Mouse (Mus musculus) Muller cell, postnatal 12 days (primary cell): ENCODE results near the gene Plcd1.

Experiments
- DNase-seq: peaks from one replicate; pipeline ENCODE4 v3.0.0-alpha.2; 2015; ENCODE audit errors: inconsistent ontology term

Gene Plcd1

DNA sequence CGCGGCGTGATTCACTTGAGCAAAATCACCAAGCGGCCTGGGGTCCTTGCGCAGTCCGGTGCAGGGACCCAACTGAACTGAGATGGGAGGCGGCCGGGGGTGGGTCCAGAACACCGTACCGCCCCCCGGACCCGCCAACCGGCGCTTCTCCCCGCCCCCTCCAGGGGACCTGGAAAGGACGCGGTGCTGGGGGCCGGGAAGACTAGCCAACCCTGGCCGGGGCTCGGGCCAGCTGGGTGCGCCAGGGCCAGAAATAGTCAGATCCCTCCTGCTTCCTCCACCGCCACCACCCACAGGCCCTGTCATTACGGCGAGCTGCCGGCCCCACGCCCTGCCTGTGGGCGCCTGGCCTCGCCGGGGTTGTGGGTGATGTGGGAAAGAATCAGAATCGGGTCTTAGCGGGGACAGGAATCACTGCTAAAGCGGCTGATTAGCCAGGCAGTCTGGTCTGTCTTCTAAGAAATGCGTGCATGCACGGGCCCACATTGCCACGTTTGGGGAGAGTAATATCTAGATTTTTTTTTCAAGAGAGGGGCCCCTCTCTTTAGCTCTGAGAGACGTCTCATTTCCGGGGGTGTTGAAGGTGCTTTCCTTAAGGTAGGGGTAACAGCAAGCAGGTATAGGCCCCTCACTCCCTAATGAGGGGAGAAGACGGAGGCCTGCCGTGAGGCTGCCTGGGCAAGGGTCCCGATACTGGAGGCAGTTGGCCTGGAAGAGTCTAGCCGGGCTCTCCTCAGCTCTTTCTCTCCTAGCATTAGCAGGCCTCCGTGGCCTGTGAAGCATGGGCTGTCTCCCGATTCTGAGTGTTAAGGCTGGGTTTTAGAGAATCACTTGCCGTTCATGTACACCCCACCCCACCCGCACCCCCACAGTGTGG lies at the start of gene Plcd1:
Gene Plcd1, minus strand, starts transcription at position 84 of the 877 bp plus-strand sequence.
- DNase-seq = peak; percentile 97

- no peak for DNase-seq
Measured at GRCm38 (mm10) chr9:119142066-119142465, 48.8 kb upstream of the Plcd1 start.

DNA sequence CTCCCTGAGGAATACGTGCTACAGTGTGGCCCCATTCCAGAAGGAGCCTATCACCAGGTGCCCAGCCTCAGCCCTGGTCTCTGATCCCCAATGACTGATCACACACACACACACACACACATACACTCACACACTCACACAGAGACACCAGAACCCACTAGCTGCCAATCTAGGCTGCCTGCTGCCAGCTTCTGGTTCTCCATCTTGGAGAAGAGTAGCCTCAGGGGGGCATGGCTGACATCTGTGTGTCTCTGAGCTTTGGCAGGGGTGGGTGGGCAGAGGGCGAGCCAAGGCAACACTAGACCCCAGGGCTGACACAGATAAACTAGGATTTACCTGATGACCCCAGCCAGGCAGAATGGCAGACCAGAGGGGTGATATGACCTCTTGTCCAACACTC lies 45.5 kb upstream of the Plcd1 start:
- no peak for DNase-seq

- DNase-seq = no peak
Measured at GRCm38 (mm10) chr9:119130692-119131091, 37.4 kb upstream of the Plcd1 start.

- DNase-seq = no peak
Measured at GRCm38 (mm10) chr9:119128436-119129181, 35.3 kb upstream of the Plcd1 start.

GRCm38 (mm10) chr9:119122596-119123369 lies 29.5 kb upstream of the Plcd1 start:
- no peak for DNase-seq

DNA sequence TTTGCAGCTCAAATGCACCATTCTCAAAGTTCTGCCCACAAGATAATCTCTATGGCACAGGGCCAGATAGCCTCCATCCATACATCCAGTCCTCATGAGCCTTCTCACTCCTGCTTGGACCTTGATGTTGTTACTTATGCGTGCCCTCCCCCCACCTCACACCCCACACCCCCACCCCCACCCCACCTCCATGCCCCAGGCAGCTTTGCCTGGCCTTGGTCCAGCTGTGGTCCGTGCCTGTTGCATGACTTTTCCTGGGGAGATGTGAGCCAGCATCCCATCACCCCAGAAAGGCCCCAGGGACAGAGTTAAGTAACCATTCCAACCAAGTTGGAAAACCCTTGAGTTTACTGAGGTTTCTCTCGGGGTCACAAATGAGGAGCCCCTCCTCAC lies 26.9 kb upstream of the Plcd1 start:
- no peak for DNase-seq

DNA sequence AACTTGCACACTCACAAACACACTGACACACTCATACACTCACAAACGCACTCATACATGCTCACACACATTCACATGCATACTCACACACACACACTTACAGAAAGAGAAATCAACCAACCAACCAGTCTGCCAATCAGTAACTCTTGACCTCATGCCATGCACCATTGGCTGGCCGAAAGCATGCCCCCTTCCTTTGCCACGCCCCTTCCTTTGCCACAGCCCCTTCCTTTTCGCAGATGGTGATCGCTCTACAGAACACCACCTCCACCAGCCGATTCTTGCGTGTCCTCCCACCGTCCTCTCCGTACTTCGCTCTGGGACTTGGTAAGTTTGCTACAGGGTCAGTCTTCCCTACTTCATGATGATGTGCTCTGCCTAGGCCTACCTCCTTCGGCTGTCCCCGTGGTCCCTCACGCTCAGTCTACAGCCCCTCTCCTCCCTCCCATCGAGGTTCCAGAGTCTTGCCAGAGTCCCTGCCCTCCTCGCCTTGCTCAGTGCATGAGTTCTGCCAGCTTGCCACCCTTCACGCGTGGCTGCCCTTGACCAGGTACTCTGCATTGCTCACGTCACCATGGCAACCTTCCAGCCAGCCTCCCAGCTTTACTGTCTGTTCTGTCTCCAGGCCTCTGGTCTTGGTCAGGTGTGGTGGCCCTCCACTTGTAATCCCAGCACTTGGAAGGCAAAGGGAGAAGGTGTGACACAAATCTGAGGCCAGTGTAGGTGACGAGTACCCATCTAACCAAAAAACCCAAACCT lies 26.3 kb upstream of the Plcd1 start:
- DNase-seq = no peak

GRCm38 (mm10) chr9:119114911-119115310 lies 21.6 kb upstream of the Plcd1 start:
- no peak for DNase-seq

GRCm38 (mm10) chr9:119110640-119111039 lies 17.3 kb upstream of the Plcd1 start:
- no peak for DNase-seq

DNA sequence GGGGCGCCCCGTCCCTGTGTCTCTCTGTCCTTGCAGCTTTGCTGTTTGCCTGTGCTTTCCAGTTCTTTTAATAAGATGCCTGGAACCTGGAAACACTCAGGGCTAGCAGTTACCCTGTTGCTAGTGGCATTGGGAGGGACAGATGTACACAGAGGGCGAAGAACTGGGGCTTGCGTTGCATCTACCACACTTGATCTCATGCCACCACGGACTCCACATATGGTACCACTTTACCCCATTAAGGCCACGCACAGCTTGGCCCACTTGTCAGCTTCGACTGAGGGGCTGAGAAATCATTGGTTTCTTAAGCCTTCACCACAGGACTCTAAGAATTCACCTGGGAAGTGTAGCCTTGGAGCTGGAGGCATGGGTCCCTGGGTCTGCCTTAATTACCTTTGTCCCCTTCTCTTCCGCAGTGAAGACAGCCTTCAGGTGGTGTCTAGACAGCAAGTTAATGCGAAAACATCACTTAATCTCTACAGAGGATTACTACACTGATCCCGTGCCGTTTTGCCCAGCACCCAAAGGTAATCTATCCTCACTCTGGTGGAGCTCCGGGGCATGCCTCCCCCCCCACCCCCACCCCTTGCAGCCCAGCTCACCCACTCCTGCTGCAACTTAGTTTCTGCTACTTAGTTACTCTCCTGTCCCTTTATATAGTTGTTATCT lies 16.5 kb upstream of the Plcd1 start:
- no peak for DNase-seq

GRCm38 (mm10) chr9:119107566-119107965 lies 14.3 kb upstream of the Plcd1 start:
- DNase-seq = peak; percentile 66

DNA sequence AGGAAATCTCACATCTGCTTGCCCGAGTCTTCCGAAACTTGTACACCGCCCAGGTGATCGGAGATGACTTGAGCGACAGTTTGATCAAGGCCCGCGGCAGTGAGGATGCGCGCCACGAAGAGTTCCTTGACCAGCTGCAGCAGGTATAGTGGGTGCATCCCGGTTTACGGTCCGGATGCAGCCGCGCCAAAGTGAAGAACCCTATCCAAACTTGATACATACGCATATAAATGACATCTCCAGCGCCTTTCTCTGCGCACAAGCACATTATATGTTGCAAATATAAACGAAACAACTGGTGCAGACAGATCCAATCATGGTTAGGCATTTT lies 9.4 kb upstream of the Plcd1 start:
- DNase-seq = no peak

- DNase-seq = peak; percentile 90
Measured at GRCm38 (mm10) chr9:119101992-119102782, 8.9 kb upstream of the Plcd1 start, which contains the start of gene Dlec1. Dlec1 (plus strand) TSS chr9:119102478.

GRCm38 (mm10) chr9:119100177-119100898 lies 7.0 kb upstream of the Plcd1 start:
- DNase-seq = no peak

GRCm38 (mm10) chr9:119094462-119095109 lies 1.3 kb upstream of the Plcd1 start:
- no peak for DNase-seq

DNA sequence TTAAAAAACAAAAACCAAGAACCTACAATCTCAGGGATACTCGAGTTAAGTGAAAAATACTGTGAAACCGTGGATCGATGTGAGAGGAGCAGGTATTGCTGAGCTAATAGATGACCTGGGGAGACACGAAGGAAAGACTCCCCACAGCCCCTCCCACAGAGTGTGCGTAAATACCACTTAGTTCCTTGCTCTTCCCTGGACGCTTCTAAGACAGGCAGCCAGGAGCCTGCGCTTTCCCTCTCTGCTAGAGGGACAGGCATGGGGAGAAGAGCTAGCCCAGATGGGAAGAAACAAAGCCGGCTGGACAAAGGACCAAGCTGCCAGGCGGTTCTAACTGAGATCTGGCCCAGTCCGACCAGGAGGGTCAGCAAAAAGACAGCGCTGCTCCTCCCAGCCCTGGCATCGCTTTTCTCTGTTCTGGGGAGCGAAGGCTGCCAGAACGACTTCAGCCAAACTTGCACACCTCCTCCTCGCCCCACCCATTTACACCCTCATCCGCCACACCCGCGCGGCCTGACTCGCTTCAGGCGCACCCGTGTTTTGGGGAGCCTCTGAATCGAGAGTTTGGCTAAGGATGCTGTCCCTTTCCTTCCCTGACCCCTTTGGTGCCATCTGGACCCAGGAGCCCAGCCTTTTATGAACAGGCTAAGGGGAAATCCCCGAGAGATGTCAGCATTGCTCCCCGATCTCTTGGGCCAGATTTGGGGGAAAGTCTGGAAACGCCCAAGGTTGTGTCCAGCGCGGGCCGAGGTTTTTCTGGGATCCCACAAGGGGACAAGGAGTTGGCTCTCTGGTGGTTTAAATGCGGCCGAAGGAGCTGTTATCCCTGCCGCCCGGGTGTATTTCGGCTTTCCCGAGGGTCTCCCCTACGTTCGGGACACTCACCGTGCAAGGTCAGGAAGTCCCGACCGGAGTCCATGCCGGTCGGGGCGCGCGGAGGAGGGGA lies 556 bp downstream of the Plcd1 start:
- no peak for DNase-seq
